Mouse (Mus musculus) liver, postnatal 0 days (tissue): ENCODE data around the gene Ccdc189. TPM values are rescaled to one million over a fixed set of nuclear protein-coding genes. Genes with fewer than 3 reads are reported as not detected.

ENCODE experiments used
- ATAC-seq: fragments of 200-750 bp; cut with Nextera tagmentation; 2 replicates; pipeline ENCODE4 v1.8.0; 2017; ENCODE audit warnings: mild to moderate bottlenecking, moderate library complexity
- DNase-seq: peaks from one replicate; pipeline ENCODE4 v3.0.0-alpha.2; 2016
- H3K27ac ChIP-seq: fragments of 300-500 bp; sonication (generic); 2 replicates; pipeline ENCODE4 v1.5.1; 2014; ENCODE audit warnings: antibody characterized with exemption, moderate library complexity, mild to moderate bottlenecking, low read depth
- H3K27me3 ChIP-seq: fragments of 300-500 bp; sonication (generic); 2 replicates; pipeline ENCODE4 v1.6.1; 2014; ENCODE audit warnings: low read length, control low read depth, mixed read lengths; ENCODE audit not compliant: insufficient read depth
- H3K36me3 ChIP-seq: fragments of 300-500 bp; sonication (generic); replicated peaks from 2 replicates; pipeline ENCODE4 v1.6.1; 2014; ENCODE audit warnings: mild to moderate bottlenecking, control low read depth, low read length, moderate library complexity, mixed read lengths; ENCODE audit not compliant: insufficient read depth
- H3K4me1 ChIP-seq: fragments of 300-500 bp; sonication (generic); 2 replicates; pipeline ENCODE4 v1.6.1; 2014; ENCODE audit warnings: antibody characterized with exemption, mild to moderate bottlenecking, control low read depth; ENCODE audit not compliant: insufficient read depth
- H3K4me2 ChIP-seq: fragments of 300-500 bp; sonication (generic); 2 replicates; pipeline ENCODE4 v1.6.1; 2014; ENCODE audit warnings: low read depth, mild to moderate bottlenecking, low read length, moderate library complexity, mixed read lengths
- H3K4me3 ChIP-seq: fragments of 300-500 bp; sonication (generic); 2 replicates; pipeline ENCODE4 v1.5.1; 2014; ENCODE audit warnings: low read depth, low read length
- H3K9ac ChIP-seq: fragments of 300-500 bp; sonication (generic); replicated peaks from 2 replicates; pipeline ENCODE4 v1.6.1; 2014; ENCODE audit warnings: mild to moderate bottlenecking, moderate library complexity
- H3K9me3 ChIP-seq: fragments of 300-500 bp; sonication (generic); 2 replicates; pipeline ENCODE4 v1.6.1; 2016; ENCODE audit warnings: mild to moderate bottlenecking, control low read depth, low read length, mixed read lengths
- CTCF ChIP-seq: sonication (generic); IDR thresholded peaks from 2 replicates; pipeline ENCODE4 v1.5.1; 2016; ENCODE audit warnings: antibody characterized with exemption, low read depth
- EP300 ChIP-seq: IDR thresholded peaks from 2 replicates; pipeline ENCODE4 v1.6.1; 2016; ENCODE audit warnings: antibody characterized with exemption, low read depth, mild to moderate bottlenecking
- WGBS: fragments of 180-500 bp; shearing (Covaris S2); extraction: QIAGEN DNeasy Blood & Tissue Kit; methylation state at CpG from one replicate; pipeline ENCODE4 v1.1.7; 2014; ENCODE audit not compliant: insufficient replicate concordance; 5-methylcytosine and 5-hydroxymethylcytosine counted together
- polyA plus RNA-seq: library from polyadenylated mRNA; unstranded; fragments of >200 nt; fragmentation: Nextera tagmentation; extraction: Ambion mirVana; gene quantifications from 2 replicates; pipeline ENCODE4 v1.2.1, GENCODE M21; 2015

Gene Ccdc189
- polyA plus RNA-seq, 1 experiment from 2014 or later = 4.7 TPM

DNA sequence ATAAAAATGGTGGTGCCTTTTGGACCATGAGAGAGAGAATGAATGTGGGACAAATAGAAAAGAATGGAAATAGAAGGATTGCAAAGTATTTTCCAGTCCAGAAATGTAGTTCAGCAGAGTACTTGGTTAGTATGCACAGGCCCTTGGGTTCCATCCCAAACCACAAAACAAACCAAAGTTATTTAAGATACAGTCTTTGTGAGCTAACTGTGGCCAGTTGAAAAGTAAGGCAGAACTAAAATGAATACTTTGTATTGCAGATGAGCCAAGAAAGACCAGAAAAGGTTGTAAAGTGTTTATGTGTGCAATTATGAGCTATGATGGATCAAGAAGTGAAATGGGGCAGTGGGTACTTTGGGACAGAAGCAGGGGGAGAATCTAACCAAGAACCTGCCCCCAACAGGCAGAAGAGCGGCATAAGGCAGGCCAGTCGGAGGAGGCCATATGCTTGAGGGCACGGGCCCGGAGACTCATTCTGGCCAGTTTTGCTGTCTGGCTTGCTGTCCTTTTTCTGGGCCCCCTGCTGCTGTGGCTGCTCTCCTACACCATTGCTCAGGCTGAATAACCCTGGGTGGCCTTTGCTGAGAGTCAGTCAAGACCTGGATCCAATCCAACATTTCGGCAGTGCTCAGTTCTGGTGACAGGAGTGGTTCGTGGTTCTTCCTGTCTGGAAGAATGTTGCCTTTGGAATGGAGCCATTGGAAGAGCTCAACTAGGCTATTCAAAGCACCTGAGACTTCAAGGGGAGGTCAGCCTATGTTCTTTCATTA lies 23.8 kb downstream of the Ccdc189 start:
- Histone ChIP-seq H3K27ac (no peak overlapping the region), H3K4me3 (no peak overlapping the region), H3K27me3 (no peaks in the 10 kb centered on the region), H3K9me3 (no peaks in the 10 kb centered on the region), H3K4me1 (no peaks in the 10 kb centered on the region), H3K4me2 (no peak overlapping the region), H3K9ac (no peak overlapping the region), H3K36me3 (peaks cover 37% of the 10 kb centered on the region)
- WGBS = 81% methylated on average over 6 of the region's 6 CpGs
- TF ChIP-seq CTCF = no peak
- no peak for DNase-seq
- no peak for ATAC-seq

GRCm38 (mm10) chr7:127561340-127561858 lies 27.0 kb downstream of the Ccdc189 start, which contains the start of gene Tmem265:
TSS of gene Tmem265 (plus strand) at chr7:127561390.
- H3K4me3 ChIP-seq = no peak within 1 kb of the TSS
- no peaks in the 10 kb centered on the region for H3K27me3 ChIP-seq
- no peak within 1 kb of the TSS for H3K9ac ChIP-seq
- no peak within 1 kb of the TSS for H3K27ac ChIP-seq
- peaks cover 60% of the 10 kb centered on the region for H3K36me3 ChIP-seq
- 89% methylated on average over 5 of the region's 5 CpGs for WGBS
- H3K4me1 ChIP-seq = no peaks in the 10 kb centered on the region
- TF ChIP-seq CTCF = no peak
- no peak within 1 kb of the TSS for H3K4me2 ChIP-seq
- DNase-seq = no peak
- no peaks in the 10 kb centered on the region for H3K9me3 ChIP-seq
- no peak for ATAC-seq

- 92% methylated on average over 11 of the region's 11 CpGs for WGBS
- no peak for DNase-seq
- no peaks in the 10 kb centered on the region for H3K9me3 ChIP-seq
- H3K27ac ChIP-seq = no peak overlapping the region
- no peak overlapping the region for H3K4me3 ChIP-seq
- no peak for TF ChIP-seq CTCF
- no peak for TF ChIP-seq EP300
- H3K36me3 ChIP-seq = peaks cover 59% of the 10 kb centered on the region
- ATAC-seq = no peak
- no peak overlapping the region for H3K4me2 ChIP-seq
- H3K9ac ChIP-seq = no peak overlapping the region
- H3K4me1 ChIP-seq = no peaks in the 10 kb centered on the region
- H3K27me3 ChIP-seq = no peaks in the 10 kb centered on the region
Observed at GRCm38 (mm10) chr7:127560580-127560979, 27.8 kb downstream of the Ccdc189 start.

DNA sequence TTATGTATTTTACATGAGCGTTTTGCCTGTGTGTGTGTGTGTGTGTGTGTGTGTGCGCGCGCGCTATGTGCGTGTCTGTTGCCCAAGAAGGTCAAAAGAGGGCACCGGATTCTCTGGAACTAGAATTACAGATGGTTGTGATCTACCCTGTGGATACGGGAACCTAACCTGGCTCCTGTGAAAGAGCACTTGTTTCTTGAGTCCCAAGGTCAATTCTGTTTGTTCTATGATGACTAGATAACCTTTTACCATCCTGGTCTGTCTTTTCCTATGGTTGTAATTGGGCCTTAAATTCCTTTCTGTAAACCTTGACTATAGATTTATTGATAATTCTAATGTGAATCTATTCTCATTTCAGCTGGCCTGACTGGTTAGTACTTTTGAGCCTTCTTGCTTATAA lies 36.8 kb downstream of the Ccdc189 start:
- Histone ChIP-seq H3K36me3 (peaks cover 77% of the 10 kb centered on the region), H3K9ac (no peak overlapping the region), H3K4me3 (no peak overlapping the region), H3K9me3 (no peaks in the 10 kb centered on the region), H3K4me2 (no peak overlapping the region), H3K27me3 (no peaks in the 10 kb centered on the region), H3K4me1 (no peaks in the 10 kb centered on the region), H3K27ac (no peak overlapping the region)
- TF ChIP-seq CTCF (no peak), EP300 (no peak)
- DNase-seq (no peak), ATAC-seq (no peak)
- 88% methylated on average over 8 of the region's 8 CpGs for WGBS

DNA sequence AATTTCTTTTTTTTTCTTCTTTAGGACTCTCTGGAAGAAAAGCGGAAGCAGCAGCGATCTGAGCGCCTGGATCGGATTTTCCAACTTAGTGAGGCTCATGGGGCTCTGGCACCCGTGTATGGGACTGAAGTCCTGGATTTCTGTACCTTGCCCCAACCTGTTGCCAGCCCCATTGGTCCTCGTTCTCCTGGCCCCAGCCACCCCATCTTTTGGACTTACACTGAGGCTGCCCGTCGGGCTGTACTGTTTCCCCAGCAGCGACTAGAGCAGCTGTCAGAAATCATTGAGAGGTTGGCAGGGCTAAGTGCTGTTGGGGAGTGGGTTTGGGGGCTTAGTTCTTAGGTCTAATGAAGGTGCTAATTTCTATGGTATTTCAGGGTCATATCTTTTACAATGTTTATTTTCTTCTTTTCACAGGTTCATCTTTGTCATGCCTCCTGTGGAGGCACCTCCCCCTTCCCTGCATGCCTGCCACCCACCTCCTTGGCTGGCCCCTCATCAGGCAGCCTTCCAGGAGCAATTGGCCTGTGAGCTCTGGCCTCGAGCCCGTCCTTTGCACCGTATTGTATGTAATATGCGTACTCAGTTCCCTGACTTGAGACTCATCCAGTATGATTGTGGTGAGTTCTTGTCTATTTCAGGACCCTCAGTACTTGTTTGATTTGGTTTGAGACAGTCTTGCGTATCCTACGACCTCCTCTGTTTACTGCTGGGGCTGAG lies 39.1 kb downstream of the Ccdc189 start:
- no peak for DNase-seq
- Histone ChIP-seq H3K4me1 (no peaks in the 10 kb centered on the region), H3K9ac (no peak overlapping the region), H3K9me3 (no peaks in the 10 kb centered on the region), H3K4me3 (no peak overlapping the region), H3K27me3 (no peaks in the 10 kb centered on the region), H3K36me3 (peaks cover 78% of the 10 kb centered on the region), H3K4me2 (no peak overlapping the region), H3K27ac (no peak overlapping the region)
- ATAC-seq = no peak
- TF ChIP-seq EP300 (no peak), CTCF (no peak)
- WGBS = 86% methylated on average over 15 of the region's 15 CpGs

- no peaks in the 10 kb centered on the region for H3K9me3 ChIP-seq
- no peaks in the 10 kb centered on the region for H3K4me1 ChIP-seq
- TF ChIP-seq CTCF (no peak), EP300 (no peak)
- no peak overlapping the region for H3K27ac ChIP-seq
- H3K4me3 ChIP-seq = no peak overlapping the region
- no peak overlapping the region for H3K4me2 ChIP-seq
- ATAC-seq (no peak), DNase-seq (no peak)
- H3K9ac ChIP-seq = no peak overlapping the region
- H3K27me3 ChIP-seq = no peaks in the 10 kb centered on the region
- WGBS = 97% methylated on average over 3 of the region's 3 CpGs
- peaks cover 95% of the 10 kb centered on the region for H3K36me3 ChIP-seq
Observed at GRCm38 (mm10) chr7:127541671-127542070, 46.7 kb downstream of the Ccdc189 start.

Other genes with a start within 250 kb of the Ccdc189 start
- 4.8 and 6.4 TPM in 2 replicates for gene Zfp768, start 243.0 kb downstream of the Ccdc189 start, polyA plus RNA-seq
- 1.5 TPM in 2 replicates for gene Zfp747, start 212.5 kb downstream of the Ccdc189 start, polyA plus RNA-seq
- gene 9130019O22Rik, start 201.4 kb downstream of the Ccdc189 start, polyA plus RNA-seq = 0.89 and 1.2 TPM in 2 replicates
- 1.9 and 2.6 TPM in 2 replicates for gene E430018J23Rik, start 195.0 kb downstream of the Ccdc189 start, polyA plus RNA-seq
- gene Zfp764, start 181.8 kb downstream of the Ccdc189 start, polyA plus RNA-seq = 0.98 and 1.1 TPM in 2 replicates
- 8.7 and 10.1 TPM in 2 replicates for gene Zfp688, start 166.5 kb downstream of the Ccdc189 start, polyA plus RNA-seq
- 1.4 and 1.5 TPM in 2 replicates for gene Zfp689, start 139.4 kb downstream of the Ccdc189 start, polyA plus RNA-seq
- gene Prr14, start 129.0 kb downstream of the Ccdc189 start, polyA plus RNA-seq = 16.0 and 17.6 TPM in 2 replicates
- gene Fbrs, start 109.4 kb downstream of the Ccdc189 start, polyA plus RNA-seq = 4.7 TPM in 2 replicates
- gene Srcap, start 76.6 kb downstream of the Ccdc189 start, polyA plus RNA-seq = 6.7 and 7.7 TPM in 2 replicates
- gene Gm42715, start 69.0 kb downstream of the Ccdc189 start, polyA plus RNA-seq = 3.6 and 4.1 TPM in 2 replicates
- 3.3 and 3.5 TPM in 2 replicates for gene Tmem265, start 27.2 kb downstream of the Ccdc189 start, polyA plus RNA-seq
- 14.5 and 17.0 TPM in 2 replicates for gene Phkg2, start 15.3 kb downstream of the Ccdc189 start, polyA plus RNA-seq
- gene Rnf40, start 172 bp upstream of the Ccdc189 start, polyA plus RNA-seq = 10.3 and 12.4 TPM in 2 replicates
- 1.8 and 2.0 TPM in 2 replicates for gene Zfp629, start 27.2 kb upstream of the Ccdc189 start, polyA plus RNA-seq
- 20.1 and 26.5 TPM in 2 replicates for gene Bcl7c, start 120.3 kb upstream of the Ccdc189 start, polyA plus RNA-seq
- gene Ctf1, start 124.1 kb upstream of the Ccdc189 start, polyA plus RNA-seq = 7.9 and 10.0 TPM in 2 replicates
- gene Ctf2, start 143.6 kb upstream of the Ccdc189 start, polyA plus RNA-seq = not detected in 2 replicates
- gene Fbxl19, start 155.9 kb upstream of the Ccdc189 start, polyA plus RNA-seq = 1.6 and 1.9 TPM in 2 replicates
- gene Orai3, start 181.2 kb upstream of the Ccdc189 start, polyA plus RNA-seq = 19.2 and 21.1 TPM in 2 replicates
- gene Setd1a, start 188.1 kb upstream of the Ccdc189 start, polyA plus RNA-seq = 5.5 and 7.3 TPM in 2 replicates
- gene Gm49388, start 197.0 kb upstream of the Ccdc189 start, polyA plus RNA-seq = 0.26 TPM in 1 of 2 replicates, not detected in the other
- 218 and 224 TPM in 2 replicates for gene Hsd3b7, start 212.0 kb upstream of the Ccdc189 start, polyA plus RNA-seq
- gene Stx4a, start 235.7 kb upstream of the Ccdc189 start, polyA plus RNA-seq = 15.8 and 17.5 TPM in 2 replicates
- gene Stx1b, start 236.0 kb upstream of the Ccdc189 start, polyA plus RNA-seq = 0.18 and 0.48 TPM in 2 replicates